Mouse (Mus musculus) c-Kit-negative CD71-positive TER-119-positive erythroid progenitor cells, embryonic 14.5 days (primary cell): Measurements from ENCODE around the gene Zfp870.
"Not testable (repeated sequence)": the region's sequence is repeated elsewhere in the genome, so short reads cannot be mapped to it uniquely, and the experiment has no call there.

Experiments used
- DNase-seq: peaks from one replicate; pipeline ENCODE4 v3.0.0-alpha.2; 2013; ENCODE audit warnings: low read depth, low spot score

Zfp870 gene

DNA sequence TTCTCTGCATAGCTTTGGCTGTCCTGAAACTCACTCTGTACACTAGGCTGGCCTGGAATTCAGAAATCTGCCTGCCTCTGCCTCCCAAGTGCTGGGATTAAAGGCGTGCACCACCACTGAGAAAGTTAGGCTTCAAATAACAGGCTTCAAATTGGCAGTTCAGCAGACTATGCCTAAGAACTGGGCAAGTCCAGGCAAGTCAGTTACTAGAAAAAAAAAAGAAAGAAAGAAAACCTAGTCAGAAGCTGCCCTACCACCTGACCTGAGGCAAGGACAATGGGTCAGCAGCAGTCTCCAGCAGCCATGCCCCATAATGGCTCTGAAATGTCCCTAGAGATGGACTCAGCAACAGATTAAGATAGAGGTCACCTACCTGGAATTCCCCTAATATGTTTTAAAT lies 20.0 kb downstream of the Zfp870 start:
- DNase-seq: no peak

DNA sequence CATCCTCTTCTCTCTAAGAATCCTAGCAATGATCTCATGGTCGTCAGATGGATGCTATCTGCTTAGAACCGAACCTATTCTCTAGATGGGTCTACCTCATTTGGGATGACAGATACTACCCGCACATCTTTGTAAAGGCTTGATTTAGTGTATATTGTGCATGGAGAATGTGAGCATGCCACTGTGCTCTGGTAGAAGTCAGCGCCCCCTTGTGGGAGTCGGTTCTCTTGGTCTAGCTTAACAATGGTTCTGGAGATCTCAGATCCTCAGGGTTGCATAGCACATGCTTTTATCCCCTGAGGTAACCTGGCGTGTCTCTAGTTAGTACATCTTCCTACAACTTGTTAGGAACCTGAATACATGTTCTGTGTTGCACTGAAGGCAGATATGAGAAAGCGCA lies 24.2 kb downstream of the Zfp870 start:
- DNase-seq: not testable (repeated sequence)

DNA sequence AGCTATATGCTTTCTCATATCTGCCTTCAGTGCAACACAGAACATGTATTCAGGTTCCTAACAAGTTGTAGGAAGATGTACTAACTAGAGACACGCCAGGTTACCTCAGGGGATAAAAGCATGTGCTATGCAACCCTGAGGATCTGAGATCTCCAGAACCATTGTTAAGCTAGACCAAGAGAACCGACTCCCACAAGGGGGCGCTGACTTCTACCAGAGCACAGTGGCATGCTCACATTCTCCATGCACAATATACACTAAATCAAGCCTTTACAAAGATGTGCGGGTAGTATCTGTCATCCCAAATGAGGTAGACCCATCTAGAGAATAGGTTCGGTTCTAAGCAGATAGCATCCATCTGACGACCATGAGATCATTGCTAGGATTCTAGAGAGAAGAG lies 34.7 kb downstream of the Zfp870 start:
- DNase-seq: not testable (repeated sequence)

DNA sequence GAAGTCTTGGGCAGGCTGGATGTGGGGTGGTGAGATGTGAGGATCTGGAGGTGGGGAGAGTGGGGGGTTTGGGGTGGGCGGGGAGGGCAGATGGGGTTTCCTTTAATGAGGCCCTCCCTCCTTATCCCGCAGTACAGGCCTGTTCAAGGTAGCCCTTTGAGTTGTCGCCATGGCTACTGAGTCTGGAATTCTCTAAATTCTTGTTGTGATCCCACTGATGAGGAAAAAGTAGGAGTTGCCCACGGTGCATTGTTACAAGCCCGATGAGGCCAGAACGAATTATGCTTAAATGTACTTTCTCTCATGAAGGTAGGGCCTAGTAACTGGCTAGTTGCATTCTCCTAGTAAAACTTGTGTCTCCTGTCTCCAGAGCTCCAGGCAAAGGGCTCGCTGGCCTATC lies 39.9 kb downstream of the Zfp870 start:
- no peak for DNase-seq

DNA sequence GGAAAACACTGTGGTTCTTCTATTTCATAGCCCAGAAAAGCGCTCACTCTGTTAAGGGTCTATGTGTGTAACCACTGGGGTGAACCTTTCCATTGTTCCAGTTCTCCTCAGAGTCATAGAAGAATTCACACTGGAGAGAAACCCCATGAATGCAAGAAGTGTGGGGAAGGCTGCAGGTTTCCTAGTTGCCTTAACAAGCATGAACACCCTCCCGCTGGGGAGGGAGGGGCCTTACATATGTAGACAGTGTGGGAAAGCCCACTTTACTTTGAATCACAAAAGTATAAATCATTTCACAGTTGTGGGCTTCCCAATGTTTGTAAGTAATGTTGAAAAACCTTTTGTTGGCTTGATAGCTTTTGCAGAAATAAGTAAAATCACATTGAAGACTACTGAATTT lies 50.1 kb downstream of the Zfp870 start:
- no peak for DNase-seq

DNA sequence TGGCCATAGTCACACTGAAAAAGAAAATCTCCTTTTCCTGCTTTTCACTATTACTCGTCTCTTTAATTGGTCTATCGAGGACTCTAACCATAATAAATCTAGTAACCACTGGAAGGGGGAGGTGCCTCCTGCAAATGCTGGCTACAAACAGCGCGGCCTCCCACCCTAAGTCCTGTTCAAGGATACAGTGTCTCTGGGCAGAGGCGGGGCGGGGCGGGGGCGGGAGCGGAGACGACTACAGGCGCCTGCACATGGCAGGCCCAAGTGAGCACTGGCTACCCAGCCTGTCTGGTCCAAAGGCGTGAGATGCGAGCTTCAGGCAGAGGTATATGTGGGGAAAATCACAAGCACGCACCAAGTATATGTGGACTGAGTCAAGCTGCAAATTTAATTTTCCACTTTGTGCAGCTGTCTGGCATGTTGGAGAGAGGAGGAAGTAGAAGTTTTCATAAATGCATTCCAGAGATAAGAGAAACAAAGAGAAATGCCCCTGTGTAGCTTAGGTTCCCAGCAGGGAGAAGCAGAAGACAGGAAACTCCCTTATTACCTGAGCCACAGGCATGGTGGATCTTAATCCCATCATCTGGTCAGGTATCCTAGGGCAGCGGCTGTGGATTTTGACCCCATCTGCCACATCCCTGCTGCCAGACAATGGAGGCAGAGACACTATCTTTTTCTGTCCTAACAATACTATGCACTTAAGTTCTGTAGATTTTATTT lies 52.2 kb downstream of the Zfp870 start:
- DNase-seq: no peak

DNA sequence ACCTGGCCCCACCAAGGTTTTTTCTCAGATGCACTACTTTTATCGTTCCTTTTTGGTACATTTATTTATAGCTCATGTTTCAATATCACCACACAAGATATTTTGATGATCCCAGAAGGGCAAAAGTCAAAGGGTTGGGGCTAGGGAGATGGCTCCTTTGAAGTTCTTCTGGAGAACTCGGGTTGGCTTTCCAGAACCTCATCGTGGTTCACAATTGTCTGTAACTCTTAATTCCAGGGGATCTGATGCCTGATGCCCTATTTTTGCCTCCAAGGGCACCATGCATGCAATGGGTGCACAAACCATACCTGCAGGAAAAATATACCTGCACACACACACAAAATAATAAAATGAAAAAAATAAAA lies 61.0 kb downstream of the Zfp870 start:
- DNase-seq: no peak

DNA sequence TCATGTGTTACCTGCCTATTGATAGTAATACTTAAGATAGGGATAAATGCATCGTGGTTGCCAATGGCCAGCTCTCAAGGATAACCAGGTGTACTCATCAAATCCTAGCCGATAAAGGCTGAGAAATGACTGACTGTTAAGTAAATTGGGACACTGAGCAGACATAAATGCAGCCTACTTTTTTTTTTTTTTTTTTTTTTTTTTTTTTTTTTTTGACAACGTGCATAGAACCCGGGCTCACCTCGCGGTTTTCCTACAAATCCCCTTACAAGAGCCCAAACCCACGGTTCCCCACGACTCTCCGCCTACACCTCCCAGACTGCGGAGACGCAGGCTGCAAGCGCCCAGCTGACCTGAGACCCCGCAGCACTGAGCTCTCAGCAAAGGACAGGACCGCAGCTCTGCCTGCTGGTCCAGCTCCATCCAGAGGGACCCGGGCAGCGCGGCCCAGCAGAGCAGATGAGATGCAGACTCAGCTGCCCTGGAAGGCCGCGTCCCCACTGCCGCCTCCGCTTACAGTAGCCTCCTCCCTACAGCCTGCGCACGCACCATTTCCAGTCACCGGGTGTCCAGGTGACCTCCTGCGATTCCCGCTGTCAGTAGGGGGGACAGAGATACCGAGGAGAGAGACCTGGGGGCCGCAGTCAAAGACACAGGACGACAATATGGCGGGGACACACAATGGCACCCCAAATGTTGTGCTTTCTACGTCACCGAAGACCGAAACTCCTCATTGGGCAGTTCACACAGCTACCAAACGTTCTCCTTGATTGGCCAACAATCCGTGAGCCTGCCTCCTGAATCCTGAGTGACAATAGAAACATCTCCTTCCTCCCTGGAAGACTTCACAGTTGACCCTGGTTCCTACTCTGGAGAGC lies 61.7 kb downstream of the Zfp870 start, which contains the start of gene Zfp799:
Zfp799 (minus strand) TSS at position 722 of the 878 bp plus-strand sequence.
- peak; percentile 29 for DNase-seq
